ENCODE assay signal across 16 mouse cellular contexts in genomic region chr19:60870489-60870888, GRCm38 (mm10). TPM values are rescaled to one million over a fixed set of nuclear protein-coding genes. Genes with fewer than 3 reads are reported as not detected.
DNase-seq lines count a peak whose midpoint lies in the region; ATAC-seq and TF ChIP-seq lines count a peak whose summit lies in the region.
"Had no signal": no experiment of that assay in that cellular context is flagged by ENCODE, and none has a peak within 500 bp of the region (broad histone marks: within the 10 kb centered on the region; RNA-seq: fewer than 3 reads in every experiment).

No protein-coding gene starts in this region.

- TF ChIP-seq CTCF in hindbrain, postnatal 0 days (IDR thresholded peaks at IDR 0.05; ENCODE audit: low read depth) = peak; percentile 34
- peak; percentile 54 for TF ChIP-seq CTCF in midbrain, postnatal 0 days (IDR thresholded peaks at IDR 0.05)
- peak; percentile 44; the same call in 1 of the 2 replicates for TF ChIP-seq CTCF in liver, embryonic 14.5 days (IDR thresholded peaks at IDR 0.05; ENCODE audit: low read depth)

- H3K4me3 ChIP-seq in hindbrain, postnatal 0 days (ENCODE audit: low read length) = no peak overlapping the region
- H3K4me3 ChIP-seq in hindbrain, embryonic 11.5 days (ENCODE audit: low read depth, low read length) = no peak overlapping the region
- no peak overlapping the region for H3K4me3 ChIP-seq in midbrain, postnatal 0 days (ENCODE audit: low read depth, low read length)
- no peak overlapping the region for H3K4me3 ChIP-seq in midbrain, embryonic 13.5 days (replicated peaks)
- H3K4me3 ChIP-seq in liver, embryonic 14.5 days (ENCODE audit: insufficient read depth in 1 of 2, low read depth in 2 of 2, low read length in 2 of 2) = no peak overlapping the region
- H3K4me3 ChIP-seq: heart, embryonic 10.5 days; hindbrain, embryonic 15.5 days; midbrain, embryonic 12.5 days had no signal

- no peak for DNase-seq in hindbrain, postnatal 0 days (ENCODE audit: low spot score)
- DNase-seq in hindbrain, embryonic 11.5 days (ENCODE audit: low spot score) = no peak
- DNase-seq in midbrain, postnatal 0 days (ENCODE audit: low spot score) = no peak
- no peak for DNase-seq in liver, embryonic 14.5 days (ENCODE audit: low read depth in 3 of 3, low spot score in 3 of 3)
- no peak for DNase-seq in spleen, postnatal 4 days (ENCODE audit: low spot score in 2 of 2)
- DNase-seq: cerebellum, postnatal 10 days; gastrocnemius, postnatal 36 days; kidney, adult 2 months; kidney, postnatal 4 days; thymus, postnatal 4 days had no signal

- H3K36me3 ChIP-seq in hindbrain, postnatal 0 days (ENCODE audit: insufficient read depth, low read length) = peaks cover 6% of the 10 kb centered on the region
- H3K36me3 ChIP-seq in hindbrain, embryonic 11.5 days (ENCODE audit: control insufficient read depth, insufficient read depth, low read length) = no peaks in the 10 kb centered on the region
- peaks cover 4% of the 10 kb centered on the region; the same call in 1 of the 2 replicates for H3K36me3 ChIP-seq in midbrain, postnatal 0 days (ENCODE audit: insufficient read depth, low read length)
- H3K36me3 ChIP-seq in midbrain, embryonic 13.5 days = peaks cover 17% of the 10 kb centered on the region
- H3K36me3 ChIP-seq in liver, embryonic 14.5 days (replicated peaks; ENCODE audit: control insufficient read depth, insufficient read depth, low read depth) = peaks cover 65% of the 10 kb centered on the region

- H3K9me3 ChIP-seq in hindbrain, postnatal 0 days (ENCODE audit: low read length) = no peaks in the 10 kb centered on the region
- H3K9me3 ChIP-seq in hindbrain, embryonic 11.5 days (ENCODE audit: control insufficient read depth, low read length) = no peaks in the 10 kb centered on the region
- H3K9me3 ChIP-seq in midbrain, postnatal 0 days (ENCODE audit: low read length) = no peaks in the 10 kb centered on the region
- H3K9me3 ChIP-seq in midbrain, embryonic 13.5 days = no peaks in the 10 kb centered on the region
- no peaks in the 10 kb centered on the region for H3K9me3 ChIP-seq in liver, embryonic 14.5 days (ENCODE audit: control insufficient read depth, low read length)
- H3K9me3 ChIP-seq: heart, embryonic 10.5 days; hindbrain, embryonic 15.5 days; midbrain, embryonic 12.5 days had no signal

- no peaks in the 10 kb centered on the region for H3K4me1 ChIP-seq in hindbrain, postnatal 0 days (ENCODE audit: insufficient read depth, low read length)
- H3K4me1 ChIP-seq in hindbrain, embryonic 11.5 days (replicated peaks; ENCODE audit: control insufficient read depth, insufficient read depth, low read length) = 0 out of 2 replicates have a peak, but pooled peaks cover 2% of the 10 kb centered on the region
- no peaks in the 10 kb centered on the region for H3K4me1 ChIP-seq in midbrain, postnatal 0 days (ENCODE audit: insufficient read depth, low read length)
- H3K4me1 ChIP-seq in midbrain, embryonic 13.5 days (replicated peaks) = peaks cover 12% of the 10 kb centered on the region
- peaks cover 22% of the 10 kb centered on the region in 2 experiments for H3K4me1 ChIP-seq in liver, embryonic 14.5 days (replicated peaks; ENCODE audit: control insufficient read depth in 2 of 2, insufficient read depth in 2 of 2, low read length in 1 of 2)

- H3K27me3 ChIP-seq in hindbrain, postnatal 0 days (ENCODE audit: insufficient read depth, low read length) = no peaks in the 10 kb centered on the region
- no peaks in the 10 kb centered on the region for H3K27me3 ChIP-seq in hindbrain, embryonic 11.5 days (ENCODE audit: control insufficient read depth, insufficient read depth, low read length)
- H3K27me3 ChIP-seq in midbrain, postnatal 0 days (ENCODE audit: insufficient read depth, low read length) = no peaks in the 10 kb centered on the region
- H3K27me3 ChIP-seq in midbrain, embryonic 13.5 days = no peaks in the 10 kb centered on the region
- no peaks in the 10 kb centered on the region for H3K27me3 ChIP-seq in liver, embryonic 14.5 days (ENCODE audit: control insufficient read depth, insufficient read depth, low read length)
- H3K27me3 ChIP-seq: hindbrain, embryonic 15.5 days; midbrain, embryonic 12.5 days had no signal

- no peak for ATAC-seq in hindbrain, postnatal 0 days
- no peak for ATAC-seq in hindbrain, embryonic 11.5 days (ENCODE audit: low FRiP score)
- no peak for ATAC-seq in midbrain, postnatal 0 days (ENCODE audit: low FRiP score)
- no peak for ATAC-seq in midbrain, embryonic 13.5 days
- ATAC-seq in liver, embryonic 14.5 days (ENCODE audit: insufficient read depth) = no peak
- ATAC-seq in monocyte, adult 5-6 weeks (replicated peaks; ENCODE audit: insufficient number of reproducible peaks, low FRiP score, low TSS enrichment, poor library complexity, severe bottlenecking) = no peak

- 80% methylated on average over 1 of the region's 1 CpGs for WGBS in hindbrain, postnatal 0 days
- WGBS in hindbrain, embryonic 11.5 days = 96% methylated on average over 1 of the region's 1 CpGs
- WGBS in midbrain, postnatal 0 days = 94% methylated on average over 1 of the region's 1 CpGs
- 93% methylated on average over 1 of the region's 1 CpGs for WGBS in midbrain, embryonic 13.5 days
- 63% methylated on average over 1 of the region's 1 CpGs for WGBS in liver, embryonic 14.5 days (ENCODE audit: insufficient replicate concordance)

- H3K9ac ChIP-seq in hindbrain, postnatal 0 days (replicated peaks; ENCODE audit: low read length) = no peak overlapping the region
- H3K9ac ChIP-seq in hindbrain, embryonic 11.5 days (ENCODE audit: low read depth, low read length) = no peak overlapping the region
- H3K9ac ChIP-seq in midbrain, postnatal 0 days (replicated peaks; ENCODE audit: low read length, poor library complexity, severe bottlenecking) = no peak overlapping the region
- no peak overlapping the region for H3K9ac ChIP-seq in midbrain, embryonic 13.5 days (replicated peaks)
- no peak overlapping the region for H3K9ac ChIP-seq in liver, embryonic 14.5 days (replicated peaks)
- H3K9ac ChIP-seq: hindbrain, embryonic 15.5 days; midbrain, embryonic 12.5 days had no signal

- H3K27ac ChIP-seq in hindbrain, postnatal 0 days = no peak overlapping the region
- no peak overlapping the region for H3K27ac ChIP-seq in hindbrain, embryonic 11.5 days (ENCODE audit: low read depth, low read length)
- H3K27ac ChIP-seq in midbrain, postnatal 0 days (ENCODE audit: low read depth, low read length) = no peak overlapping the region
- H3K27ac ChIP-seq in midbrain, embryonic 13.5 days = no peak overlapping the region
- no peak overlapping the region for H3K27ac ChIP-seq in liver, embryonic 14.5 days
- H3K27ac ChIP-seq: heart, embryonic 10.5 days; hindbrain, embryonic 15.5 days; macrophage; midbrain, embryonic 12.5 days had no signal

- no peak for TF ChIP-seq EP300 in liver, embryonic 14.5 days (IDR thresholded peaks at IDR 0.05; ENCODE audit: low read depth)

- H3K4me2 ChIP-seq in hindbrain, postnatal 0 days (ENCODE audit: low read depth, low read length) = no peak overlapping the region
- H3K4me2 ChIP-seq in hindbrain, embryonic 11.5 days (replicated peaks; ENCODE audit: low read depth, low read length) = no peak overlapping the region
- H3K4me2 ChIP-seq in midbrain, postnatal 0 days (ENCODE audit: low read depth, low read length, poor library complexity, severe bottlenecking) = no peak overlapping the region
- H3K4me2 ChIP-seq in midbrain, embryonic 13.5 days (replicated peaks) = no peak overlapping the region
- peak overlapping the region; percentile 80 for H3K4me2 ChIP-seq in liver, embryonic 14.5 days (ENCODE audit: low read depth)
- H3K4me2 ChIP-seq: hindbrain, embryonic 15.5 days; midbrain, embryonic 12.5 days had no signal

RNA-seq across cellular contexts. Expression of gene Prdx3, which starts 3.9 kb away (rescaled TPM):
- total RNA-seq in hindbrain, postnatal 0 days (2014; rRNA removed) = 85.0 and 97.0 TPM in 2 replicates
- 130 and 138 TPM in 2 replicates for polyA plus RNA-seq in hindbrain, postnatal 0 days (2015; fragmentation: Nextera tagmentation; extraction: Ambion mirVana)
- polyA plus RNA-seq in hindbrain, embryonic 11.5 days (2014; fragmentation: Nextera tagmentation; extraction: Ambion mirVana) = 119 and 121 TPM in 2 replicates
- 82.8 and 93.8 TPM in 2 replicates for total RNA-seq in midbrain, postnatal 0 days (2014; rRNA removed)
- polyA plus RNA-seq in midbrain, postnatal 0 days (2015; fragmentation: Nextera tagmentation; extraction: Ambion mirVana) = 110 and 117 TPM in 2 replicates
- polyA plus RNA-seq in midbrain, embryonic 13.5 days (2015; fragmentation: Nextera tagmentation; extraction: Ambion mirVana) = 88.2 and 95.2 TPM in 2 replicates
- polyA plus RNA-seq in liver, embryonic 14.5 days (2012; rRNA removed) = 152 and 217 TPM in 2 replicates
- 401 and 411 TPM in 2 replicates for polyA plus RNA-seq in liver, embryonic 14.5 days (2014; fragmentation: Nextera tagmentation; extraction: Ambion mirVana)
- total RNA-seq in monocyte, adult 5-6 weeks (2017) = 36.3 to 46.6 TPM (median 37.6 TPM) in 3 replicates

RNA-seq across cellular contexts. Expression of gene Sfxn4, which starts 9.2 kb away (rescaled TPM):
- total RNA-seq in hindbrain, postnatal 0 days (2014; rRNA removed) = 5.5 and 7.3 TPM in 2 replicates
- 10.8 and 11.6 TPM in 2 replicates for polyA plus RNA-seq in hindbrain, postnatal 0 days (2015; fragmentation: Nextera tagmentation; extraction: Ambion mirVana)
- polyA plus RNA-seq in hindbrain, embryonic 11.5 days (2014; fragmentation: Nextera tagmentation; extraction: Ambion mirVana) = 14.6 and 15.4 TPM in 2 replicates
- 4.3 and 7.8 TPM in 2 replicates for total RNA-seq in midbrain, postnatal 0 days (2014; rRNA removed)
- polyA plus RNA-seq in midbrain, postnatal 0 days (2015; fragmentation: Nextera tagmentation; extraction: Ambion mirVana) = 9.0 and 10.3 TPM in 2 replicates
- 12.6 and 14.4 TPM in 2 replicates for polyA plus RNA-seq in midbrain, embryonic 13.5 days (2015; fragmentation: Nextera tagmentation; extraction: Ambion mirVana)
- 0.90 and 0.98 TPM in 2 replicates for polyA plus RNA-seq in liver, embryonic 14.5 days (2012; rRNA removed)
- 0.94 and 1.2 TPM in 2 replicates for polyA plus RNA-seq in liver, embryonic 14.5 days (2014; fragmentation: Nextera tagmentation; extraction: Ambion mirVana)
- total RNA-seq in monocyte, adult 5-6 weeks (2017) = 0.86 to 2.1 TPM (median 1.3 TPM) in 3 replicates

RNA-seq across cellular contexts. Expression of gene Grk5, which starts 19.1 kb away (rescaled TPM):
- total RNA-seq in hindbrain, postnatal 0 days (2014; rRNA removed) = 7.2 and 7.8 TPM in 2 replicates
- polyA plus RNA-seq in hindbrain, postnatal 0 days (2015; fragmentation: Nextera tagmentation; extraction: Ambion mirVana) = 1.3 and 1.6 TPM in 2 replicates
- polyA plus RNA-seq in hindbrain, embryonic 11.5 days (2014; fragmentation: Nextera tagmentation; extraction: Ambion mirVana) = 3.0 and 3.7 TPM in 2 replicates
- total RNA-seq in midbrain, postnatal 0 days (2014; rRNA removed) = 10.6 and 11.2 TPM in 2 replicates
- 1.2 and 2.1 TPM in 2 replicates for polyA plus RNA-seq in midbrain, postnatal 0 days (2015; fragmentation: Nextera tagmentation; extraction: Ambion mirVana)
- 2.7 and 3.1 TPM in 2 replicates for polyA plus RNA-seq in midbrain, embryonic 13.5 days (2015; fragmentation: Nextera tagmentation; extraction: Ambion mirVana)
- polyA plus RNA-seq in liver, embryonic 14.5 days (2012; rRNA removed) = 0.64 and 0.84 TPM in 2 replicates
- 0.50 and 0.59 TPM in 2 replicates for polyA plus RNA-seq in liver, embryonic 14.5 days (2014; fragmentation: Nextera tagmentation; extraction: Ambion mirVana)
- 78.4 to 91.2 TPM (median 81.3 TPM) in 3 replicates for total RNA-seq in monocyte, adult 5-6 weeks (2017)

RNA-seq across cellular contexts. Expression of gene Fam45a, which starts 59.1 kb away (rescaled TPM):
- total RNA-seq in hindbrain, postnatal 0 days (2014; rRNA removed) = 29.7 and 32.0 TPM in 2 replicates
- polyA plus RNA-seq in hindbrain, postnatal 0 days (2015; fragmentation: Nextera tagmentation; extraction: Ambion mirVana) = 44.8 and 45.6 TPM in 2 replicates
- polyA plus RNA-seq in hindbrain, embryonic 11.5 days (2014; fragmentation: Nextera tagmentation; extraction: Ambion mirVana) = 38.9 and 46.0 TPM in 2 replicates
- 39.8 and 47.5 TPM in 2 replicates for total RNA-seq in midbrain, postnatal 0 days (2014; rRNA removed)
- 45.5 and 46.4 TPM in 2 replicates for polyA plus RNA-seq in midbrain, postnatal 0 days (2015; fragmentation: Nextera tagmentation; extraction: Ambion mirVana)
- 39.5 and 40.4 TPM in 2 replicates for polyA plus RNA-seq in midbrain, embryonic 13.5 days (2015; fragmentation: Nextera tagmentation; extraction: Ambion mirVana)
- 8.5 and 11.8 TPM in 2 replicates for polyA plus RNA-seq in liver, embryonic 14.5 days (2012; rRNA removed)
- 25.7 and 29.3 TPM in 2 replicates for polyA plus RNA-seq in liver, embryonic 14.5 days (2014; fragmentation: Nextera tagmentation; extraction: Ambion mirVana)
- 35.4 to 39.8 TPM (median 39.7 TPM) in 3 replicates for total RNA-seq in monocyte, adult 5-6 weeks (2017)
